Mouse (Mus musculus): ENCODE measurements around the gene Zfp768. TPM values are rescaled to one million over a fixed set of nuclear protein-coding genes. Genes with fewer than 3 reads are reported as not detected.

Zfp768 gene
- polyA plus RNA-seq, 1 experiment from 2014 or later, result 3.1 TPM

- Histone ChIP-seq H3K9ac (0 out of 2 replicates have a peak overlapping the region, but pooled peaks have one; percentile 33), H3K27ac (peak overlapping the region; percentile 19; the same call in 1 of the 2 replicates), H3K4me1 (replicated peaks) (peaks cover 13% of the 10 kb centered on the region), H3K36me3 (no peaks in the 10 kb centered on the region), H3K4me3 (replicated peaks) (peak overlapping the region; percentile 25), H3K4me2 (peak overlapping the region; percentile 42), H3K9me3 (replicated peaks) (no peaks in the 10 kb centered on the region), H3K27me3 (no peaks in the 10 kb centered on the region)
- ATAC-seq (ENCODE audit: low read depth) (0 out of 2 replicates have a peak, but pooled peaks have one; percentile 39), DNase-seq (no peak)
- WGBS (ENCODE audit: insufficient replicate concordance), result 53% methylated on average over 5 of the region's 5 CpGs
Observed at GRCm38 (mm10) chr7:127296786-127297555, 48.4 kb downstream of the Zfp768 start.

- H3K27me3 ChIP-seq, result no peaks in the 10 kb centered on the region
- H3K4me3 ChIP-seq (replicated peaks), result peak within 1 kb of the TSS; percentile 25
- peak within 1 kb of the TSS; percentile 42 for H3K4me2 ChIP-seq
- no peaks in the 10 kb centered on the region for H3K36me3 ChIP-seq
- DNase-seq, result no peak
- H3K9me3 ChIP-seq (replicated peaks), result no peaks in the 10 kb centered on the region
- H3K4me1 ChIP-seq (replicated peaks), result peaks cover 13% of the 10 kb centered on the region
- H3K9ac ChIP-seq, result 0 out of 2 replicates have a peak within 1 kb of the TSS, but pooled peaks have one; percentile 33
- H3K27ac ChIP-seq, result peak within 1 kb of the TSS; percentile 19; the same call in 1 of the 2 replicates
- WGBS (ENCODE audit: insufficient replicate concordance), result 29% methylated on average over 11 of the region's 11 CpGs
- ATAC-seq (ENCODE audit: low read depth), result no peak
Observed at GRCm38 (mm10) chr7:127296098-127296497, 49.3 kb downstream of the Zfp768 start, which contains the start of gene Itgal. Gene Itgal (plus strand): TSS chr7:127296260.

Other genes starting within 250 kb of the Zfp768 start
- 44.4 and 49.1 TPM in 2 replicates for gene Qprt, start 223.4 kb downstream of the Zfp768 start, polyA plus RNA-seq (2015; fragmentation: Nextera tagmentation; extraction: Ambion mirVana)
- gene Spn, start 207.8 kb downstream of the Zfp768 start, polyA plus RNA-seq (2015; fragmentation: Nextera tagmentation; extraction: Ambion mirVana), result 8.2 and 8.7 TPM in 2 replicates
- gene Cd2bp2, start 149.5 kb downstream of the Zfp768 start, polyA plus RNA-seq (2015; fragmentation: Nextera tagmentation; extraction: Ambion mirVana), result 27.1 and 32.1 TPM in 2 replicates
- gene Tbc1d10b, start 137.1 kb downstream of the Zfp768 start, polyA plus RNA-seq (2015; fragmentation: Nextera tagmentation; extraction: Ambion mirVana), result 15.8 and 15.9 TPM in 2 replicates
- gene Mylpf, start 136.7 kb downstream of the Zfp768 start, polyA plus RNA-seq (2015; fragmentation: Nextera tagmentation; extraction: Ambion mirVana), result 42.7 and 46.8 TPM in 2 replicates
- gene Zfp553, start 112.5 kb downstream of the Zfp768 start, polyA plus RNA-seq (2015; fragmentation: Nextera tagmentation; extraction: Ambion mirVana), result 8.3 and 9.0 TPM in 2 replicates
- 9.7 and 9.8 TPM in 2 replicates for gene Sept1, start 112.5 kb downstream of the Zfp768 start, polyA plus RNA-seq (2015; fragmentation: Nextera tagmentation; extraction: Ambion mirVana)
- gene Zfp771, start 101.3 kb downstream of the Zfp768 start, polyA plus RNA-seq (2015; fragmentation: Nextera tagmentation; extraction: Ambion mirVana), result 19.0 and 20.6 TPM in 2 replicates
- 134 and 136 TPM in 2 replicates for gene Dctpp1, start 84.9 kb downstream of the Zfp768 start, polyA plus RNA-seq (2015; fragmentation: Nextera tagmentation; extraction: Ambion mirVana)
- 138 and 169 TPM in 2 replicates for gene Sephs2, start 71.5 kb downstream of the Zfp768 start, polyA plus RNA-seq (2015; fragmentation: Nextera tagmentation; extraction: Ambion mirVana)
- gene Itgal, start 49.3 kb downstream of the Zfp768 start, polyA plus RNA-seq (2015; fragmentation: Nextera tagmentation; extraction: Ambion mirVana), result 4.1 and 5.2 TPM in 2 replicates
- gene Zfp747, start 30.5 kb upstream of the Zfp768 start, polyA plus RNA-seq (2015; fragmentation: Nextera tagmentation; extraction: Ambion mirVana), result 1.7 and 2.1 TPM in 2 replicates
- 1.3 and 1.4 TPM in 2 replicates for gene 9130019O22Rik, start 41.6 kb upstream of the Zfp768 start, polyA plus RNA-seq (2015; fragmentation: Nextera tagmentation; extraction: Ambion mirVana)
- gene E430018J23Rik, start 48.0 kb upstream of the Zfp768 start, polyA plus RNA-seq (2015; fragmentation: Nextera tagmentation; extraction: Ambion mirVana), result 1.3 and 1.4 TPM in 2 replicates
- 1.1 and 1.8 TPM in 2 replicates for gene Zfp764, start 61.2 kb upstream of the Zfp768 start, polyA plus RNA-seq (2015; fragmentation: Nextera tagmentation; extraction: Ambion mirVana)
- gene Zfp688, start 76.5 kb upstream of the Zfp768 start, polyA plus RNA-seq (2015; fragmentation: Nextera tagmentation; extraction: Ambion mirVana), result 9.1 and 10.4 TPM in 2 replicates
- 2.2 and 2.4 TPM in 2 replicates for gene Zfp689, start 103.6 kb upstream of the Zfp768 start, polyA plus RNA-seq (2015; fragmentation: Nextera tagmentation; extraction: Ambion mirVana)
- 19.4 and 24.0 TPM in 2 replicates for gene Prr14, start 114.0 kb upstream of the Zfp768 start, polyA plus RNA-seq (2015; fragmentation: Nextera tagmentation; extraction: Ambion mirVana)
- 3.6 and 3.7 TPM in 2 replicates for gene Fbrs, start 133.6 kb upstream of the Zfp768 start, polyA plus RNA-seq (2015; fragmentation: Nextera tagmentation; extraction: Ambion mirVana)
- gene Srcap, start 166.4 kb upstream of the Zfp768 start, polyA plus RNA-seq (2015; fragmentation: Nextera tagmentation; extraction: Ambion mirVana), result 12.6 and 14.5 TPM in 2 replicates
- gene Gm42715, start 174.0 kb upstream of the Zfp768 start, polyA plus RNA-seq (2015; fragmentation: Nextera tagmentation; extraction: Ambion mirVana), result 6.1 TPM in 2 replicates
- gene Tmem265, start 215.8 kb upstream of the Zfp768 start, polyA plus RNA-seq (2015; fragmentation: Nextera tagmentation; extraction: Ambion mirVana), result 3.3 and 4.0 TPM in 2 replicates
- gene Phkg2, start 227.8 kb upstream of the Zfp768 start, polyA plus RNA-seq (2015; fragmentation: Nextera tagmentation; extraction: Ambion mirVana), result 19.3 and 20.2 TPM in 2 replicates
- 7.3 TPM in 2 replicates for gene Ccdc189, start 243.0 kb upstream of the Zfp768 start, polyA plus RNA-seq (2015; fragmentation: Nextera tagmentation; extraction: Ambion mirVana)
- 18.8 and 25.3 TPM in 2 replicates for gene Rnf40, start 243.2 kb upstream of the Zfp768 start, polyA plus RNA-seq (2015; fragmentation: Nextera tagmentation; extraction: Ambion mirVana)